Mouse (Mus musculus): ENCODE measurements around the gene Msl1. TPM values are rescaled to one million over a fixed set of nuclear protein-coding genes. Genes with fewer than 3 reads are reported as not detected.

The Msl1 gene
- total RNA-seq (2021): 10 to 100 TPM; 51.8 to 69.4 TPM
- long read RNA-seq, experiment 1, full-length matches to known transcripts: 11 of 12 reads
- long read RNA-seq, experiment 1, partial matches to known transcripts: 0 of 12 reads
- long read RNA-seq, experiment 1, other reads (novel, unspliced or antisense): 1 of 12 reads
- long read RNA-seq, experiment 2, full-length matches to known transcripts: 13 of 17 reads
- long read RNA-seq, experiment 2, partial matches to known transcripts: 0 of 17 reads
- long read RNA-seq, experiment 2, other reads (novel, unspliced or antisense): 4 of 17 reads

DNA sequence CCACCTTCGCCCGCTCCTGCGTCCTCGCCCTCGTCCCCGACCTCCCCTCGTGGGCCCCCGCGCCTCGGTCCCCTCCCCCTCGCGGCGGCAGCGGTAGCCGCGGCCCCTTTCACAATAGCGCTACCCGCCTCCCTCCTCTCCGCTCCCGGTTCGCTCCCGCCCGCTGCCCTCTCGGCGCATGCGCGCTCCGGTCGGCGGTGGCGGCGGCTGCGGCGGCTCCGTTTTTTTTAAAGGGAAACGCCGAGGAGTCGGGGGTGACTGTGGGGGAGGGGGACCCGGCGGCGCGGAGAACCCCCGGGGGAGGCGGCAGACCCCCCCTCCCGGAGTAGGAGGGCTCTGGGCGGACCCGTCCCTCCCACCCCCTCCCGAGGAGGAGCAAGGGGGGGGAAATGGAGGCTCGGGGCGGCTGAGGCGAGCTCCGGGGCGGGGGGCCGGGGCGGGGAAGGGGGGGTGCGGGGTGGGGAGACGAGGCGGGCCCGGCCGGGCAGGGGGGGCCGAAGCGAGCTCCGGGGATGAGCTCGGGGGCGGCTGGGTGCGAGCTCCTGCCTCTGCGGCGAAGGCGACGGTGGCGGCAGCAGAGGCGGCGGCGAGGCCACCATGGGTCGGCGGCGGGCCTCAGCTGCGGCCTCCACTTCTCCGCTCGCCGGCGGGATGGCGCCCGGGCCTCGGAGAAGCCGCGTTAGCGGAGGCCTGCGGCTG lies at the start of gene Msl1:
Gene Msl1 (plus strand): TSS at position 502 of the 699 bp plus-strand sequence.
- Histone ChIP-seq H3K4me3 (peak within 1 kb of the TSS; percentile 95), H3K27ac (peak within 1 kb of the TSS; percentile 98)
- TF ChIP-seq CTCF (IDR thresholded peaks at IDR 0.05): peak; percentile 7; the same call in 1 of the 2 replicates
- intact Hi-C loops (cut with DNase I): loop anchor here (2.0 kb wide), 1 partner anchor 14 kb away; no protein-coding TSS in a partner anchor
- DNase-seq: peak; percentile 95

DNA sequence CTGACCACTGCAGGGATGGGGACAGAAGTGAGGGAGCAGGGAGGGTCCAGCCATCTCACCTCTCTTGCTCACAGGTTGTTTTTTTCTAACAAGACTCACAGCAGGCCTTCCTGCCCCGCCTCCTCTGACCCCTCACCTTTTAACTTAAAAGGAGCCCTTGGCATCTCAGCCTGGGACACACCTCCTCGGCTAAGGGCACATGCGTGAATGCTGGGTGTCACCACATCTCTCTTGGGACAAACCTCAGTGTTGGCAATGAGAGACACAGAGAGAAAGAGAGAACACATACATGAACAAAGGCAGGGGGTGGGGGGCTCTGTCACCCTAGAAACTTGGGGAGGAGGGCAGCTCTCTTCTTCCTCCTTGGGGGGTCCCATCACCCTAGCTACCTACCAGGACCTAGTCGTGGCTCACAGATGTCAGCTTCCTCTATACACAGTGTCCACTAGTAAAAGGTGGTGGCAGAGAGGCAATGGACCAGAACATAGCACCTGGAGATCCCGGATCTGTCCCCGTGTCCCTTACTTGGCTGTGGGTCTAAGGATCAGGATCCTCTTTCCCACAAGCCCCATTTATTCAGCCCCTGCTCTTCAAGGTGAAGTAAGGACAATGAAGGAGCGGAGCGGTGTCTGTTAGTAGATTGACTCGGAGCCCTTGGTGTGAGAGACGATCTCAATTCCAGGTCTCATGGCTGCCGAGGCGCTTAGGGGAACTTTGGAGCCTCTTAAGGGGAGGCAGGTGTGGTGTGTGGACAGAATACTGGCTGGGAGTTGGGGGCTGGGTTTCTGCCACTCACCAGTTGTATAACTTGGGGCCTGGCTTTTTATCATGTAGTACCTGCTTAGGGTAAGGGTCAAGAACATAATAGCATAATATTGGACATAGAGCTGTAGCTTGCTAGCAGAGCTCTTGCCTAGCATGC lies 49.1 kb upstream of the Msl1 start:
- H3K4me3 ChIP-seq: peak overlapping the region; percentile 65

DNA sequence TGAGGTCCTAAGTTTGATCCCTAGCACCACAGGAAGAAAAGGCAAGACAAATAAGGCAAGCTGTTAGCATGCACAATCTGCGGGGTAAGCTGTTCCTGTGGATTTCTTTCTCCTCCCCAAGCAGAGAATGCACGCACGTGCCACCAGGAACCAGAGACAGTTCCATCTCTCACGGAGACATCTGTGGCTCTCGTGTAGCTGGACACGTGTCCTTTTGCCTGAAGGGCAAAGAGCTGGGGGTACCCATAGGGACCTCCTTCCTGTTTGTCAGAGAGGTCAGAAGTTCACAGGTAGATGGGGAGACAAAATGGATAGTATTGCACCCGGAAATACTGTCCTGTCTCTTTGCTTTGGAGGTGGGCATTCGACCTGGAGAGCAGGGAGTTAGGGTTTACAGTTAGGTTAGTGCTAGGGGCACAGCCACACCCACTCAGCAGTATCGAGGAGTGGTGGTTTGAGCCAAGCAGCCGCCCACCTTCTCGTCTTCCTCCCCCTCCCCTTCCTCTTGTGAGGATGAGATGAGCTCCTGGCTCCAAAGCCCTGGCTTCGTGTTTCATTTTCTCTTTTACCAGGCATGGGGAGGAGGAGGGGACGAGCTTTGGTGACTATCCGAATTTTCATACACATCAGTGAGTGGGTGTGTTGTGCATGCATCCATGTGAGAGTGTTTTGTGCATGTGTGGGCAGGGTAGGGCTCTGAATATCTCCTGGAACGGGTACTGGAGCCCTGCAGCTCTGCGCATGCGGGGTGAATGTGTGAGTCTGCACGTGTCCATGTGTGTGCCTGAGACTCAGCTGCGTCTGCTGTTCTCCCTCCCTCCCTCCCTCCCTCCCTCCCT lies 48.2 kb upstream of the Msl1 start:
- DNase-seq: peak; percentile 91
- peak overlapping the region; percentile 100 for H3K27ac ChIP-seq
- H3K4me3 ChIP-seq: peak overlapping the region; percentile 65
- no peak for TF ChIP-seq CTCF (IDR thresholded peaks at IDR 0.05)
- intact Hi-C loops (cut with DNase I): no loop called here

More for the DNA sequence above, 49.1 kb upstream of the Msl1 start:
- no peak for TF ChIP-seq CTCF (IDR thresholded peaks at IDR 0.05)
- peak; percentile 38 for DNase-seq
- peak overlapping the region; percentile 100 for H3K27ac ChIP-seq
- intact Hi-C loops (cut with DNase I): no loop called here

DNA sequence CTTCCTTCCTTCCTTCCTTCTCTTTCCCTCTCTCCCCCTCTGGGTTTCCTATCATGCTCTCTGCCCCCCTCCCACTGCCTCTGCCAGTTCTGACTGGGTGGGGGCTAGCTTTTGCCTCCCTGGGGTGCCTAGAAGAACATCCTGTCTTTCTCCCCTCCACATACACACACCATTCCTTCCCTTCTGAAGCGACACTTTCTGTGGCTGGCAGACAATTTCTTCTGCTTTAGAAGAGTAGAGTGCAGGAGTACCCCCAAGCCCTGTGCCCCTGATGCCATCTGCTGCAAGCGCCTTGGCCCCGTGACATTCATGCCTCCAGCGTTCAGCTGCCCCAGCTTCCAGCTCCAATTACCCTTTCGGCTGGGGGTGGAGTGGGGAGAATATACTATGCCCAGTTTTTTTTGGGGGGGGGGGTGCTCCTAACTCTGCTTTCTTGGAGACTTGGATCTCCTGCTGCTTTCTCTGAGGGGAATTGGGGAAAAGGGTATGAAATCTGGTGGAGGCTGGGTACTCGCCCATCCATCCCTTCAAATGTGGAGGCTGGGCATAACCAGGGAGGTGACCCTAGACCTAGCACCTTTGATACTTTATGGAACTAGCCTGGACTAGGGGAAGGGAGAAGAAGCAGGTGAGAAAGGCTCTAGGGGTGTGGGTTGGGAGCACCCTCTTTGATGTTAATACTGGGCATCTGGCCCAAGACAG lies 47.4 kb upstream of the Msl1 start:
- peak; percentile 83 for DNase-seq
- Histone ChIP-seq H3K27ac (peak overlapping the region; percentile 100), H3K4me3 (peak overlapping the region; percentile 65)
- TF ChIP-seq CTCF (IDR thresholded peaks at IDR 0.05): no peak
- intact Hi-C loops (cut with DNase I): loop anchor here (2.0 kb wide), 1 partner anchor 21 kb away; no protein-coding TSS in a partner anchor

DNA sequence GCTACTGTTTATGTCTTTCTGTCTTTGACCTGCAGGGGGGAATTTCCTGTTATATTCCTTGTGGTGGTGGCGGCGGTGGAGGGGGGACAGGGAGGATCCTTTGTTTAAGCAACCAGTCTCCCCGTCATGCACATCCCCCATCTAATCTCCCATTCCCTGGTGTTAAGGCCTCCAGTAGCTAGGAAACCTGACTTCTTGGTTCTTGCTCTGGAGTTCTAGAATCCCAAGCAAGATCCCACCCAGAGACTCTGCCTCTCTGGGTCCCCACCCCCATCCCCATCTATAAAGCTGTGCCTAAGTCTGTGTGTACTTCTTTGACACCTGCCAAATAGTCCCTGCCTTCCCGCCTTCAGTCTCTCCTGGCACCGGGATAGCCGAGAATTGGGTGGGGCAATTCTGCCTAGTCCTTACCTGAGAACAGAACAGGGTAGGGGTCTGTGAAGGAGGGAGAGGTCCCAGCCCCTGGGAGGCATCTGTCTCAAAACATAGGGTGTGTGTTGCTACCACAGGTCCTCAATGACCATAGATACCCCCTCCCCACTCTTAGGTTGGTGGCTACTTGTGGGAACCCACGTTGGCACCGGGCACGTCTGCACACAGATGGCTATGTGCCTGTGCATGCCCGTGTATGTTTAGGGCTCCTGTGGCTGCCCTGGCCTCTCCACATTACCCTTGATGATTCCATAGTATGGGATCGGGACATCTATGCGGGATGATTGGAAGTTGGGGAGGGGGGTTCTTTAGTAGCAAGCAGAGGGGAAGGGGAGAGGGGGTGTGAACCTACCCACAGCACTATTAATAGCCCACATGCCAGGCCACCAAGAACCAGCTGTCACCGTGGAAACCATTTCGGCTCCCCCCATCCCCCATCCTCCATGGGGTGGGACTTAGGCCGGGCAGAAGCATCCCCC lies 46.6 kb upstream of the Msl1 start:
- peak; percentile 45 for DNase-seq
- intact Hi-C loops (cut with DNase I): loop anchor here (2.0 kb wide), 1 partner anchor 20 kb away; no protein-coding TSS in a partner anchor
- Histone ChIP-seq H3K27ac (peak overlapping the region; percentile 100), H3K4me3 (peak overlapping the region; percentile 65)
- no peak for TF ChIP-seq CTCF (IDR thresholded peaks at IDR 0.05)

DNA sequence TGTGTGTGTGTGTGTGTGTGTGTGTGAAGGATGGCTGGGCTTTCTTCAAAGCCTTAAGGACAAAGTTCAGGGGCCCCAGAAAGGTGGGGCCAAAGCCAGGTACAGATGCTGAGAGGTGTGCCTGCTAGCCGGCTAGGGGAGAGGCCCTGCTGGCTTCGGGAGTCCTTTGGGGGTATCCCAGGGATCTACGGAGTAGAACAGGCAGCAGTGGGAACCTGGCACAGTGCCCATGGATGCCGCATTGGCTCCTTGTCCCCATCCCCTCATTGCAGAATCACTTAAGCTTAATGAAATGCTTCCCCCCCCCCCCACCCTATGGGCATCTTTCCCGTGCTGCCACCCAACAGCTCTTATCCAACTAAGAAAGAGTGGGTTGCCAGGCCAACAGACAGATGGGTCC lies 45.6 kb upstream of the Msl1 start:
- peak; percentile 51 for DNase-seq
- no peak for TF ChIP-seq CTCF (IDR thresholded peaks at IDR 0.05)
- intact Hi-C loops (cut with DNase I): loop anchor here (2.0 kb wide), 1 partner anchor 19 kb away; no protein-coding TSS in a partner anchor
- peak overlapping the region; percentile 100 for H3K27ac ChIP-seq
- H3K4me3 ChIP-seq: peak overlapping the region; percentile 66

DNA sequence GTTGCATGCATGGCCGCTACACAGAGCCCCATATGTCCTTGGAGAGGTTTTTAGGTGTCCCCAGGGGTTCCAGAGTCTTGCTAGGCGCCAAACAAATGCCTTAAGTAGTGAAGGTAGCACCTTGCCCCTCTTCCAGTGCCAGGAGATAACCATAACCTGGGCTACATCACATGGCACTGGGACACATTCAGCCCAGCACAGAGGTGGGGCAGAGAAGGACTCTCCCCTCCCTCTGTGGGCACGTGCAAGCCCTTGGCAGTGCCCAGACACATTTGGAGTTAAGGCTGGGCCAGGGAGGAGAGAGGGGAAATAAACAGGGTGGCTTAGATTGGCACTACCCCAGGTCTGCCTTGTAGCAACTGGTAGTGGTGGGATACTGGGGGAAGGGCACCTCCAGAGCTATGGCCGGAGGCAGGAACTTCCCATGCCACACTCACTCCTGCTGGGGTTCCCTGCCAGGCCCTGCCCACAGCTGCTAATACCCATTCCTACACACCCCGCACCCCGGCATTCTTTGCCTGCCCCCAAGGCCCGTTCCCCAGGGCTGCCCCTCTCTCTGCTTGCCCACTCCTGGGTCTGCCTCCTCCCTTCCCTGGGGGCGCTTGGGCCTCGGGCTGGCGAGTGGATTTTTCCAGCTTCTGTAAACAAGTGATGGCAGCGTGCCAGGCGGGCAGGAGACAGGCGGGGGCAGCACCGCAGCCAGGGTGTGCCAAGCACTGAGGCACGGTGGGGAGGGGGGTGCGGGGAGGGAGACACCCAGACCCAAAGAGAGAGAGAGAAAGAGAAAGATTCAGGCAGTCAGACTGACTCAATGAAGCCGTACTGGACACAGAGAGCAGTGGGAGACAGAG lies 44.7 kb upstream of the Msl1 start:
- TF ChIP-seq CTCF (IDR thresholded peaks at IDR 0.05): no peak
- peak; percentile 77 for DNase-seq
- Histone ChIP-seq H3K27ac (peak overlapping the region; percentile 100), H3K4me3 (peak overlapping the region; percentile 66)
- intact Hi-C loops (cut with DNase I): no loop called here

DNA sequence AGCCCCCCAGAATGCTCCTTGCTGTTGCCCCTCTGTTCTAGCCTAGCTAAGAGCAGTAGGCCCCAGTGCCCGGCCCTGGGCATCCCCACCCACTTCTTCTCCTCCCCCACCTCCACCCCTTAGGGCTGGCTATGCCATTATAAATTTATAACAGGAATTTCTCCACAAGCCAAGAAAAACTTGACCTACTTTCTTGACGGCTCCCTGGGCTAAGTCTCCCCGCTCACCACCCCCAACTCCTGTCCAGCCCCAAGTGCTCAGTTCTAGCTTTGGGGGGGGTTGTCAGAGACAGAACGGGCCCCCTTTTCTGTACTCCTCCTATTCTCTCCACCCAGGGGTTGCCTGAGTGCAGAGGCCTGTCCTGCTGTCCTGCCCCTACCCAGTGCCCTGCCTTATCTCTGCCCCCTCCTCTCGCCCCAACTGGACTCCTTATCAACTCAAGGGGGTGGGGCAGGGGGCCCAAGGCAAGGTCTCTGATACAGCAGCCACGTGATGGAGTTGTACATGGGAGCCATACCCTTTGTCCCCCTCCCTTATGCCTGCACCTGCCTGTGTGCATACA lies 44.0 kb upstream of the Msl1 start:
- peak overlapping the region; percentile 66 for H3K4me3 ChIP-seq
- peak overlapping the region; percentile 100 for H3K27ac ChIP-seq
- intact Hi-C loops (cut with DNase I): no loop called here
- peak; percentile 32 for DNase-seq
- TF ChIP-seq CTCF (IDR thresholded peaks at IDR 0.05): no peak

DNA sequence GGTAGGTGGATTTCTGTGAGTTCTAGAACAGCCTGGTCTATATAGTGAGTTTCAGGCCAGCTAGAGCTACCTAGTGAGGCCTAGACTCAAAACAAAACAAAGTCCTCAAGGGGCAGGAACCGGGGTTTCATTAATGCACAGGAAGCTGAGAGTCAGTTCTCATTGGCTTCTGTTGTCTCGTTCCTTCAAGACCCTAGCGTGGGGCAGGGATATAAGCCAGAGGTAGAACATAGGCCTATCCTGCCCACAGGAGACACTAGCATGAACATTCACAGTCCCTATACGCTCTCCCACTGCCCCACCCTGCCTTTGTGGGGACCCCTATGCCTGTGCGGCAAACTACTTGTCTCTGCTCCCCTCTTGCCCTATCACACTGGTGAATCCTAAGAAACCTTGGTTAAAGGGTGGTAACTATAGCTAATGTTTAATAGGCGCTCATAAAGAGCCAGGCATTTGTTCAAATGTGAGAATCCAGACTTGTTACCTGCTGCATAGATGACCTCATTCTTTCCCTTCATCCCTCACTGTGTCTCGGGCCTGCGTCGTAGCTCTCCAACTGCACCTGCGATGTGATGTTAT lies 42.7 kb upstream of the Msl1 start:
- no peak overlapping the region for H3K4me3 ChIP-seq
- H3K27ac ChIP-seq: peak overlapping the region; percentile 100
- TF ChIP-seq CTCF (IDR thresholded peaks at IDR 0.05): no peak
- intact Hi-C loops (cut with DNase I): no loop called here
- DNase-seq: peak; percentile 15

All from gastrocnemius, adult 2 months (tissue).